Mouse (Mus musculus): ENCODE data around the gene Kcnj9. TPM values are rescaled to one million over a fixed set of nuclear protein-coding genes. Genes with fewer than 3 reads are reported as not detected.
A peak's percentile ranks its signal among the peaks of the same experiment; 100 is the strongest.

Gene Kcnj9
- polyA plus RNA-seq, 1 experiment from 2014 or later: 7.8 TPM

DNA sequence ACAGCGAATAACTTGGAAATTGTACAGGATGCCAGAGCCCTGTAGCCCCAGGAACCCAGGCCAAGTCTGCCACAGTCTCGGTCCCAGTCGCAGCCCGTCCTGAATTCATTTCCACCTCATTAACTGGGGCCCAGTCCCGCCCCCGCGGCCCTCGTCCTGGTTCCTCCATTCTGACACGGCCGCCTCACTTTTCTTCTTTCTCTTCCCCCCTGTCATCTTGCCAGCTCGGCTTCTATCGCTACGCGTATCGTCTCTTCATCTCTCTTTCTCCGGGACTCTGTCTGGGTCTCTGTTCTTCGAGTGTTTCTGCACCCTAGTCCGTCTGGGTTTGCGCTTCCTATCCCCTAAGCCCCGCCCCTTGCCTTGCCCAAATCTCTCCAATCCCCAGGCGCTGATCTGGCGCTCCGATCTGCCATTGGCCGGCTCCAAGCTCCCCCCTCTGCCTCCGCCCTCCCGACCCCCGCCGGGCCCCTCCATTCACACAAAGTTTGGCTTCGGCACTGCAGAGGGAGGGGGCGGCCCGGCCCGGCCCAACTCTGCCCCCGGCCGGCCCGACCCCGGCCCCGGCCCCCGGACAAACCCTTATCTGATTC is 11.7 kb upstream of the Kcnj9 start, which contains the start of gene Kcnj10:
TSS of gene Kcnj10 (plus strand) at position 482 of the 593 bp plus-strand sequence.
- Histone ChIP-seq H3K27me3 (ENCODE audit: control insufficient read depth, insufficient read depth, low read depth, low read length) (peaks cover 8% of the 10 kb centered on the region), H3K27ac (ENCODE audit: low read length) (peak within 1 kb of the TSS; percentile 65), H3K4me2 (ENCODE audit: low read length) (peak within 1 kb of the TSS; percentile 64), H3K36me3 (ENCODE audit: control insufficient read depth, insufficient read depth, low read length) (no peaks in the 10 kb centered on the region), H3K9ac (ENCODE audit: low read depth, low read length) (peak within 1 kb of the TSS; percentile 51), H3K9me3 (replicated peaks; ENCODE audit: control insufficient read depth, low read length, poor library complexity, severe bottlenecking) (no peaks in the 10 kb centered on the region), H3K4me1 (ENCODE audit: control insufficient read depth, insufficient read depth, low read length) (peaks cover 9% of the 10 kb centered on the region), H3K4me3 (ENCODE audit: low read depth, low read length) (peak within 1 kb of the TSS; percentile 42)
- 1% methylated on average over 38 of the region's 38 CpGs for WGBS
- peak; percentile 90 for ATAC-seq

DNA sequence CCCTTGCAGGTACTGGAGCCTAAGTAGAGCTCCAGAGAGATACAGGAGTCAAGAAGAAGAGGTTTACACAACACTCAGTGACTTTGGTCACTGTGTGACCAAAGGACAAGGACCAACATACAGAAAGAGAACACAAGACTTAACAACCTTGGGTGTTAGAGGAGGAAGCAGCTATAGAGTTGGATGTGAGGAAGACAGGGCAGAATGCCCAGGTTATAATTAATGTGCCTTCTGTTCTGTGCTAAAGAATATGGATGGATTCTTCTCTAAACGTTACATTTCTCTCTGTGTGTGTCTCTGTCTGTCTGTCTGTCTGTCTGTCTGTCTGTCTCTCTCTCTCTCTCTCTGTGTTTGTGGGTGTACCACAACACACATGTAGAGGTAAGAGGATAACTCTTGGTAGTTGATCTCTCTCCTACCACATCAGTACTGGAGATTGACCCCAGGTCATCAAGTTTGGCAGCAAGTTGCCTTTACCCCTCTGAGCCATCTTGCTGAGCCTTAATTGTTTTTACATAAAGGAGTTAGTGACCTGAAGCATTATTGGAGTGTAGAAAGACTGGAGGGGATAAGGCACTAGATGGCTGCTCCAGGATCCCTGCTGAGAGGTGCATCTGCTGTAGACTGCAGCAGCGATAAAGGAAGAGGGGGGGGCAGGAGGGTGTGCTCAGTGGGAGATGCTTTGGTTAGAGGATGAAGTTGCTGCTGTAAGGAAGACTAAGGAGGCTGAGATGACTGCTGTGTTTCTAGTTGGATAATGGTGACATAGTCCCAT is 8.5 kb upstream of the Kcnj9 start:
- no peak overlapping the region for H3K4me2 ChIP-seq (ENCODE audit: low read length)
- no peak for ATAC-seq
- H3K36me3 ChIP-seq (ENCODE audit: control insufficient read depth, insufficient read depth, low read length): no peaks in the 10 kb centered on the region
- 26% methylated on average over 2 of the region's 2 CpGs for WGBS
- peaks cover 9% of the 10 kb centered on the region for H3K4me1 ChIP-seq (ENCODE audit: control insufficient read depth, insufficient read depth, low read length)
- no peaks in the 10 kb centered on the region for H3K9me3 ChIP-seq (replicated peaks; ENCODE audit: control insufficient read depth, low read length, poor library complexity, severe bottlenecking)
- no peak overlapping the region for H3K9ac ChIP-seq (ENCODE audit: low read depth, low read length)
- H3K4me3 ChIP-seq (ENCODE audit: low read depth, low read length): no peak overlapping the region
- no peak overlapping the region for H3K27ac ChIP-seq (ENCODE audit: low read length)
- peaks cover 8% of the 10 kb centered on the region for H3K27me3 ChIP-seq (ENCODE audit: control insufficient read depth, insufficient read depth, low read depth, low read length)

DNA sequence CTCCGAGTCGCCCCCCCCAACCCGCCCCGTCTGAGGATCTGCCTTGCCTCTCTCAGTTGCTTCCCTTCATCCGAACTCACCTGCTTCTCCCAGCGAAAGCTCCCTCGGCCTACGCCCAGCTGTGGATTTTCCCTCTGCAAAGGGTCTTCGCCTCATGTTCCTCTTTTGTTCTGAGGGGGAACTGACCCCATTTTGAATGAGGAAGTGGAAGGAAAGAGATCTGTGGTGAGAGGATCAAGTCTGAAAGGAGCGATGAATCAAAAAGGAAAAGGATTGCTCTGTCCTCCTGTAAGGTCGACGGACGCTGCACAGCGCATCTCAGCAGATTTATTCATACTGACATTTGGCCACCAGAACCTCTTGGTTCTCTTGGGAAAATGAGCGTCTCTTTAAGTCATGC is 6.7 kb upstream of the Kcnj9 start:
- H3K27me3 ChIP-seq (ENCODE audit: control insufficient read depth, insufficient read depth, low read depth, low read length): no peaks in the 10 kb centered on the region
- no peak for ATAC-seq
- H3K4me3 ChIP-seq (ENCODE audit: low read depth, low read length): no peak overlapping the region
- H3K9ac ChIP-seq (ENCODE audit: low read depth, low read length): no peak overlapping the region
- H3K4me1 ChIP-seq (ENCODE audit: control insufficient read depth, insufficient read depth, low read length): peaks cover 6% of the 10 kb centered on the region
- H3K4me2 ChIP-seq (ENCODE audit: low read length): no peak overlapping the region
- 79% methylated on average over 15 of the region's 15 CpGs for WGBS
- H3K36me3 ChIP-seq (ENCODE audit: control insufficient read depth, insufficient read depth, low read length): no peaks in the 10 kb centered on the region
- H3K27ac ChIP-seq (ENCODE audit: low read length): no peak overlapping the region
- H3K9me3 ChIP-seq (replicated peaks; ENCODE audit: control insufficient read depth, low read length, poor library complexity, severe bottlenecking): no peaks in the 10 kb centered on the region

DNA sequence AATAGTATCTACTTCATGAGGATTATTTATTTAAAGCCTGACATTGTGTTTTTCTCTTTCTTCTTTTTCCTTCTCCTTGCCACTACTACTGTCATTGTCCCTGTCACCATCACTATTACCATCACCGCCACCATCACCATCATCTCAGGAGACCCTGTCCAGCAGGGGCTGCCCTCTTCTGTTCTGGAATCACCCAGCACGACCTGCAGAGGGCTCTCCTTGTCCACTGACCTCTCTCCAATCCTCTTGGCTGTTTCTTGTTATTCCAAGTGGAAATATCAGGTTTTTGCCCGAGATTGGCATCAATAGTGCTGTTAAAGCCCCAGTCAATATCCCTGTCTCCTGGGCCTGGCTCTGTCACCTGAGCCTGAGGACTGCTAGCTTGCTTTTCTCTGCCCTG is 4.4 kb upstream of the Kcnj9 start:
- peaks cover 12% of the 10 kb centered on the region for H3K4me1 ChIP-seq (ENCODE audit: control insufficient read depth, insufficient read depth, low read length)
- no peak overlapping the region for H3K4me3 ChIP-seq (ENCODE audit: low read depth, low read length)
- no peaks in the 10 kb centered on the region for H3K27me3 ChIP-seq (ENCODE audit: control insufficient read depth, insufficient read depth, low read depth, low read length)
- H3K9me3 ChIP-seq (replicated peaks; ENCODE audit: control insufficient read depth, low read length, poor library complexity, severe bottlenecking): no peaks in the 10 kb centered on the region
- no peaks in the 10 kb centered on the region for H3K36me3 ChIP-seq (ENCODE audit: control insufficient read depth, insufficient read depth, low read length)
- 12% methylated on average over 3 of the region's 3 CpGs for WGBS
- no peak overlapping the region for H3K9ac ChIP-seq (ENCODE audit: low read depth, low read length)
- H3K27ac ChIP-seq (ENCODE audit: low read length): no peak overlapping the region
- ATAC-seq: no peak
- H3K4me2 ChIP-seq (ENCODE audit: low read length): no peak overlapping the region

DNA sequence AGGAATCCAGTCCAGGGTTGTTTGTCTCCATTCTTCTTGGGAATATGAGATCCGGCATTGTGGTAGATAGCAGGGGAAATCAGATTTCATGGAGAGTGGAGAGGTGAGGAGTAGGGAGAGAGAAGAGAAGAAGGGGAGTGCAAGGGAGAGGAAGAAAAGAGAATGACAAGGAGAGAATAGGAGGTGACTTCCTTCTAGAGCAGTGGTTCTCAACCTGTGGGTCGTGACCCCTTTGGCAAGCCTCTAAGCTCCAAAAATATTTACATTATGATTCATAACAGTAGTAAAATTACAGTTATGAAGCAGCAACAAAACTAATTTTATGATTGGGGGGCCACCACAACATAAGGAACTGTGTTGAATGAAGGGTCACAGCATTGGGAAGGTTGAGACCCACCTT is 3.8 kb upstream of the Kcnj9 start:
- Histone ChIP-seq H3K27me3 (ENCODE audit: control insufficient read depth, insufficient read depth, low read depth, low read length) (no peaks in the 10 kb centered on the region), H3K9me3 (replicated peaks; ENCODE audit: control insufficient read depth, low read length, poor library complexity, severe bottlenecking) (no peaks in the 10 kb centered on the region), H3K9ac (ENCODE audit: low read depth, low read length) (no peak overlapping the region), H3K36me3 (ENCODE audit: control insufficient read depth, insufficient read depth, low read length) (no peaks in the 10 kb centered on the region), H3K4me1 (ENCODE audit: control insufficient read depth, insufficient read depth, low read length) (peaks cover 16% of the 10 kb centered on the region), H3K4me2 (ENCODE audit: low read length) (no peak overlapping the region), H3K4me3 (ENCODE audit: low read depth, low read length) (no peak overlapping the region), H3K27ac (ENCODE audit: low read length) (no peak overlapping the region)
- WGBS: 86% methylated on average over 2 of the region's 2 CpGs
- no peak for ATAC-seq

DNA sequence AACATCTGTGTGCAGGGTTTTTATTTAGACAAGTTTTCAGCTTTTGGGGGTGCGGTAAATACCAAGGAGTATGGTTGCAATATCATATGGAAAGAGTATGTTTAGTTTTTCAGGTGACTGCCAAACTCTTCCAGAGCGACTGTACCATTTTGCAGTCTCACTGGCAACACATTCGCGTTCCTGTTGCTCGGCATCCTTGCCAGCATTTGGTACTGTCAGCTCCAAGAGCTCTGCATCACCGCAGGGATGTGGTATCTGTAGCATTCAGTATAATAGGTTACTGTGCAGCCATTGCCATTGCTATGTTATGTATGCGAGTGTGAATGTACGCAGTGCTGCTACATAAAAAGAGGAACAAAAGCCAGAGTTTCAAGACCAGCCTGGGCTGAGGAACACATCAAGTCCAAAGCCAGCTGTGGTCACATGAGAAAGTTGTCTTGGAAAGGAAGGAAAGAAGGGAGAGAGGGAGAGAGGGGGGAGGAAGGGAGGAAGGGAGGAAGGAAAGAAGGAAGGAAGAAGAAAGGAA is 2.4 kb upstream of the Kcnj9 start:
- Histone ChIP-seq H3K9me3 (replicated peaks; ENCODE audit: control insufficient read depth, low read length, poor library complexity, severe bottlenecking) (no peaks in the 10 kb centered on the region), H3K27ac (ENCODE audit: low read length) (no peak overlapping the region), H3K4me1 (ENCODE audit: control insufficient read depth, insufficient read depth, low read length) (peaks cover 17% of the 10 kb centered on the region), H3K4me2 (ENCODE audit: low read length) (no peak overlapping the region), H3K4me3 (ENCODE audit: low read depth, low read length) (no peak overlapping the region), H3K9ac (ENCODE audit: low read depth, low read length) (no peak overlapping the region), H3K27me3 (ENCODE audit: control insufficient read depth, insufficient read depth, low read depth, low read length) (no peaks in the 10 kb centered on the region; the same call in 1 of the 2 replicates), H3K36me3 (ENCODE audit: control insufficient read depth, insufficient read depth, low read length) (no peaks in the 10 kb centered on the region)
- WGBS: 59% methylated on average over 8 of the region's 8 CpGs
- ATAC-seq: no peak

DNA sequence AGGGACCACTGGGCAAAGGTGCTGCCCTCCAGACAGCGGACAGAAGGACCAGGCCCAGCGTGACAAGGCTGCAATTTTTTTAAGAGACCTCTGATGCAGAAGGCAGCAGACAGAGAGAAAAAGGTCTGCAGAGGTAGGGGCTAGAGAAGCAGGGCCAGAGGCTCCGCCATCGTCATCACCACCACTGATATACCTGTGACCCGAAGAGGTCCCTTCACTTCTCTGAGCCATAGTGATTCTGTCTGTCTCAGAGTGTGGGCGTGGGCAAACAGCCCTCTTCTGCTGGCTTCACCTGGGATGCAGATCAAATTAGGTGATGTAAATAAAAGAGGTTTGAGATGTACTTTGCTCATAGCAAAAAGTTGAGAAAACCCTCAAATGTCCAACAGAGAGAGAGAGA is 498 bp upstream of the Kcnj9 start:
- peak overlapping the region; percentile 45; the same call in 1 of the 2 replicates for H3K4me3 ChIP-seq (ENCODE audit: low read depth, low read length)
- H3K27ac ChIP-seq (ENCODE audit: low read length): peak overlapping the region; percentile 66
- peak overlapping the region; percentile 79 for H3K4me2 ChIP-seq (ENCODE audit: low read length)
- no peaks in the 10 kb centered on the region for H3K9me3 ChIP-seq (replicated peaks; ENCODE audit: control insufficient read depth, low read length, poor library complexity, severe bottlenecking)
- peak overlapping the region; percentile 61 for H3K9ac ChIP-seq (ENCODE audit: low read depth, low read length)
- H3K4me1 ChIP-seq (ENCODE audit: control insufficient read depth, insufficient read depth, low read length): peaks cover 17% of the 10 kb centered on the region
- 61% methylated on average over 6 of the region's 6 CpGs for WGBS
- no peaks in the 10 kb centered on the region; the same call in 1 of the 2 replicates for H3K27me3 ChIP-seq (ENCODE audit: control insufficient read depth, insufficient read depth, low read depth, low read length)
- ATAC-seq: peak; percentile 38
- no peaks in the 10 kb centered on the region for H3K36me3 ChIP-seq (ENCODE audit: control insufficient read depth, insufficient read depth, low read length)

DNA sequence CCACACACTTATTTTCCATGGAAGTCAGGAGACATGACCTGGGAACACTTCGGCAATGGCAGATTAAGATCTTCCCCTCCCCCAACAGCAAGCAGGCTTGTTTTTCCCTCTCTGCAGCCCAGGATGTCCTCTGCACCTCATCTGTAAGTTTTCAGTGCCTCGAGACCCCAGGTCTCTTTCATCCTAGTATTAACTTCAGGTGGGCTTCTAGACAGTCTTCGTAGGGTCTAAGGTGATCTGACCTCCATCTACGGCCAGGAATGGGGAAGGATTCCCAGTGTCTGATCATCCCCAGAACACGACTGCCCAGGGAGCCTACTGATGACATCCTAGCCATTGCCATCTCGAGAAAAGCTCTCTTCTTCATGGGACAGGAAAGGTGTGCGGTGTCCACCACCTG is 657 bp downstream of the Kcnj9 start:
- no peaks in the 10 kb centered on the region; the same call in 1 of the 2 replicates for H3K27me3 ChIP-seq (ENCODE audit: control insufficient read depth, insufficient read depth, low read depth, low read length)
- peak overlapping the region; percentile 61 for H3K9ac ChIP-seq (ENCODE audit: low read depth, low read length)
- H3K36me3 ChIP-seq (ENCODE audit: control insufficient read depth, insufficient read depth, low read length): no peaks in the 10 kb centered on the region
- WGBS: 74% methylated on average over 7 of the region's 7 CpGs
- peak overlapping the region; percentile 45 for H3K4me3 ChIP-seq (ENCODE audit: low read depth, low read length)
- peak overlapping the region; percentile 79 for H3K4me2 ChIP-seq (ENCODE audit: low read length)
- no peak for ATAC-seq
- peaks cover 17% of the 10 kb centered on the region for H3K4me1 ChIP-seq (ENCODE audit: control insufficient read depth, insufficient read depth, low read length)
- peak overlapping the region; percentile 66; the same call in 1 of the 2 replicates for H3K27ac ChIP-seq (ENCODE audit: low read length)
- H3K9me3 ChIP-seq (replicated peaks; ENCODE audit: control insufficient read depth, low read length, poor library complexity, severe bottlenecking): no peaks in the 10 kb centered on the region

DNA sequence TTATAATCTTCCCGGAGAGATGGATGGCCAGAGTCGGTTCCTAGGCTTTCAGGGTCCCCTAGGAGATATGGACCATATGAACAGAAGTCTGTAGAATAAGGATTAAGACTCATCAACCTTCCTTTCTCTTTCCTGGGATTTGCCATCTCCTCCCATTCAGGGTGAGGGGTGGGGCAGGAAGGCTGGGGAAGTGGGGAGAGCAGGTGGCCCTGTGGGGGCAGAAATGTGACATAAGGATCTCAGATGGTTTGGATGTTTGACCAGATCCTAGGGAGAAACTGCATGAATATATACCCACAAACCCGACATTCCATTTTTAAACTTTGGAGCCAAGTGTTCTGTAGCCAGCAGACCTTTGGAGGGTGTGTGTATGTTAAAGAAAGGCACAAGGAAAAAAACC is 1.1 kb downstream of the Kcnj9 start:
- H3K4me1 ChIP-seq (ENCODE audit: control insufficient read depth, insufficient read depth, low read length): peaks cover 17% of the 10 kb centered on the region
- H3K9ac ChIP-seq (ENCODE audit: low read depth, low read length): no peak overlapping the region
- no peak overlapping the region for H3K4me3 ChIP-seq (ENCODE audit: low read depth, low read length)
- no peak for ATAC-seq
- no peaks in the 10 kb centered on the region for H3K9me3 ChIP-seq (replicated peaks; ENCODE audit: control insufficient read depth, low read length, poor library complexity, severe bottlenecking)
- H3K27ac ChIP-seq (ENCODE audit: low read length): no peak overlapping the region
- H3K27me3 ChIP-seq (ENCODE audit: control insufficient read depth, insufficient read depth, low read depth, low read length): no peaks in the 10 kb centered on the region; the same call in 1 of the 2 replicates
- no peaks in the 10 kb centered on the region for H3K36me3 ChIP-seq (ENCODE audit: control insufficient read depth, insufficient read depth, low read length)
- no peak overlapping the region; the same call in 1 of the 2 replicates for H3K4me2 ChIP-seq (ENCODE audit: low read length)
- WGBS: 83% methylated on average over 3 of the region's 3 CpGs

All from midbrain, embryonic 16.5 days (tissue).